Mouse (Mus musculus): Measurements from ENCODE around the gene S100a3.

S100a3 gene

GRCm38 (mm10) chr3:90555954-90556353 is 4.4 kb upstream of the S100a3 start:
- peak; percentile 16 for DNase-seq (ENCODE audit: low read depth, low spot score)

- DNase-seq (ENCODE audit: low read depth, low spot score), result no peak
These were observed 14.3 kb downstream of the S100a3 start for GRCm38 (mm10) chr3:90574691-90575090.

- no peak for DNase-seq (ENCODE audit: low read depth, low spot score)
These were observed 14.9 kb downstream of the S100a3 start for GRCm38 (mm10) chr3:90575320-90575719.

- no peak for DNase-seq (ENCODE audit: low read depth, low spot score)
These were observed 16.1 kb downstream of the S100a3 start for GRCm38 (mm10) chr3:90576351-90577001.

- no peak for DNase-seq (ENCODE audit: low read depth, low spot score)
These were observed 19.1 kb downstream of the S100a3 start for GRCm38 (mm10) chr3:90579433-90579832.

GRCm38 (mm10) chr3:90581141-90581540 is 20.8 kb downstream of the S100a3 start:
- no peak for DNase-seq (ENCODE audit: low read depth, low spot score)

GRCm38 (mm10) chr3:90582156-90582555 is 21.8 kb downstream of the S100a3 start:
- DNase-seq (ENCODE audit: low read depth, low spot score), result no peak

- DNase-seq (ENCODE audit: low read depth, low spot score), result no peak
These were observed 22.2 kb downstream of the S100a3 start for GRCm38 (mm10) chr3:90582556-90582955.

GRCm38 (mm10) chr3:90583893-90584292 is 23.5 kb downstream of the S100a3 start:
- no peak for DNase-seq (ENCODE audit: low read depth, low spot score)

GRCm38 (mm10) chr3:90585595-90585994 is 25.2 kb downstream of the S100a3 start:
- peak; percentile 82 for DNase-seq (ENCODE audit: low read depth, low spot score)

- no peak for DNase-seq (ENCODE audit: low read depth, low spot score)
These were observed 25.8 kb downstream of the S100a3 start for GRCm38 (mm10) chr3:90586016-90586643.

GRCm38 (mm10) chr3:90586906-90587305 is 26.5 kb downstream of the S100a3 start:
- DNase-seq (ENCODE audit: low read depth, low spot score), result no peak

GRCm38 (mm10) chr3:90587361-90588101 is 27.2 kb downstream of the S100a3 start:
- DNase-seq (ENCODE audit: low read depth, low spot score), result no peak

GRCm38 (mm10) chr3:90589390-90589789 is 29.0 kb downstream of the S100a3 start:
- DNase-seq (ENCODE audit: low read depth, low spot score), result no peak

- no peak for DNase-seq (ENCODE audit: low read depth, low spot score)
These were observed 29.6 kb downstream of the S100a3 start, which contains the start of gene S100a2 for GRCm38 (mm10) chr3:90589947-90590346. TSS of gene S100a2 (plus strand) at chr3:90590247.

- no peak for DNase-seq (ENCODE audit: low read depth, low spot score)
These were observed 34.1 kb downstream of the S100a3 start for GRCm38 (mm10) chr3:90594466-90594865.

- DNase-seq (ENCODE audit: low read depth, low spot score), result no peak
These were observed 35.2 kb downstream of the S100a3 start for GRCm38 (mm10) chr3:90595556-90595955.

GRCm38 (mm10) chr3:90596810-90597209 is 36.4 kb downstream of the S100a3 start:
- DNase-seq (ENCODE audit: low read depth, low spot score), result no peak

- no peak for DNase-seq (ENCODE audit: low read depth, low spot score)
These were observed 37.4 kb downstream of the S100a3 start for GRCm38 (mm10) chr3:90597736-90598135.

GRCm38 (mm10) chr3:90598212-90598611 is 37.8 kb downstream of the S100a3 start:
- DNase-seq (ENCODE audit: low read depth, low spot score), result no peak

GRCm38 (mm10) chr3:90599401-90599800 is 39.0 kb downstream of the S100a3 start:
- no peak for DNase-seq (ENCODE audit: low read depth, low spot score)

GRCm38 (mm10) chr3:90600036-90600435 is 39.7 kb downstream of the S100a3 start:
- DNase-seq (ENCODE audit: low read depth, low spot score), result no peak
